Mouse (Mus musculus) 416B (cell line): ENCODE measurements at regions not wholly inside any gene's neighbourhood (a gene's known extent, or its start where the extent isn't known, plus 50 kb on each side); places are given as distances from the start of the nearest gene placed in this dataset.

Experiments
- DNase-seq: peaks from one replicate; pipeline ENCODE4 v3.0.0; 2011; ENCODE audit warnings: low read depth

GRCm38 (mm10) chr3:132017485-132018261 is 67.4 kb upstream of the Dkk2 start:
- no peak for DNase-seq

GRCm38 (mm10) chr3:132018505-132018904 is 66.6 kb upstream of the Dkk2 start:
- no peak for DNase-seq

DNA sequence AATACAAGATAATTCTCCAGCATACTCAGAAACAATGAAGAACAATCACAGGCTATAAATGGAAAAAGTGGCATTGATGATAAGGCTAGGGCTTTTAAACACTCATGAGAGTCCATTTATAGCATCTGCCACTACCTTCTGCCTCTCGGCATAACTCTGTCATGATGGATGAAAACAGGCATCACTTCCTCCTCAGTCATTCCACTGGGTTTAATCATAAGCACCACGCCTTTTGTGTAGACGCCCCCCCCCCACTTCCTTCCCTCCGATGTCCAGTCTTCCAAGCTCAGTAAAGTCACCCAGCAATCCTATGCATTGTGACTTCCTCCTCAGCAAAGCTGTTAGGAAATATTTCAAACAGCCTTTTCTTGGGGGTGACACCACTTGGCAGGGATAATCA is 63.1 kb upstream of the Dkk2 start:
- no peak for DNase-seq

DNA sequence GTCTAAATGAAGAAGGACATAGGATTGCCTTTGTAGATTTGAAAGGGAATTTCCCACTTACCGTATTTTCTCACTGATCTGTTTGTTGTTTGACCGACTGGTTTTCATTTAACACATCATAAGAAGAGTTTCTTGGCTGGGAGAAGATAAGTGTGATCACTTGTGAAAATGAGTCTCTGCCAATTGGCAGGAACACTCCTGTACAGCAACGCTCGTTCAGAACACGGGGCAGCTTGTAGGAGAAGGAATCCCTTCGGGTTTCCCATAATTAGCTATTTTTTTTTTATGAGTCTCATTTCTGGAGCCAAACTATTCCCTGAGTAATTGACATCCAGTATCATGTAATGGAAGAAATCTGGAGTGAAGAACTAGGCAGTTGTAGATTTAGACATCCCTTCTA is 61.8 kb upstream of the Dkk2 start:
- no peak for DNase-seq

DNA sequence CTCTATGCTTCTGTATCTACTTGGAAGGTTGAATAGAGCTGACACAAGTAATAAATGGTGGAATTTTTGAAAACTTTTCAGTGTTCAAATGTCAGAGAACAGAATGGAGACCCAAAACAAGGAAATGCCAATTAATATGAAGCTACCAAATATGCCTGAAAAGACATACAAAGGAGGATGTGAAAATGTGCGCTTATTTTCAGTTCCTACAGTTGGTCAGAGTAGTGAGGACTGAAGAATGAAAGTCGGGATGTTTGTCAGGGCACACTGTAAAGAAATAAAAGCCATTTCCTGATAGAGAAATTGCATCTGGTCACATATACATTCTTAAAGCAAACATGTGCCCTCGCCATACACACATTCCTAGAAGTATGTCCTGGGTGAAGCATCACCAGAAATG is 56.0 kb upstream of the Dkk2 start:
- DNase-seq, result no peak

- DNase-seq, result no peak
These were observed 51.9 kb upstream of the Dkk2 start for GRCm38 (mm10) chr3:132033078-132033713.

- peak; percentile 22 for DNase-seq
These were observed 49.9 kb upstream of the Dkk2 start for GRCm38 (mm10) chr3:132035176-132035575.
